Mouse (Mus musculus): ENCODE results near the gene Ubl4b.

Gene Ubl4b

DNA sequence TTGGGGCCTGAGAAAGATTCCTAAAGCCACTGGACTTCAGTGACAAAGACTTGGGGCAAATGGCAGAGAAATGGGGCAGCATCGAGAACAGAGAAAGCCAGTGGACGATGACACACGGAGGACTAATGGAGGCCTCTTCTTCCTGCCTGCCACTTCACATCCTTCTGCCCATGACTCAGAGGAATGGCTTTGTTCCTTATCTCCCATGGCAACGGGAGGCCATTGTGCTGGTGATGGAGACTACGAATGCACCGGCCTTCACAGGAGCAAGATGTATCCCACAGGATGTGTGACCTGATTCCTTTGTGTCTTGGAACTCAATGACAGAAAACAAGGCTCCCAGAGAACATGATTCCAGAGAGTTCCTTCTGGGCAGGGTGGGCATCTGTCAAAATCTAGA is 30.3 kb downstream of the Ubl4b start:
- no peak for DNase-seq (ENCODE audit: low read depth)

DNA sequence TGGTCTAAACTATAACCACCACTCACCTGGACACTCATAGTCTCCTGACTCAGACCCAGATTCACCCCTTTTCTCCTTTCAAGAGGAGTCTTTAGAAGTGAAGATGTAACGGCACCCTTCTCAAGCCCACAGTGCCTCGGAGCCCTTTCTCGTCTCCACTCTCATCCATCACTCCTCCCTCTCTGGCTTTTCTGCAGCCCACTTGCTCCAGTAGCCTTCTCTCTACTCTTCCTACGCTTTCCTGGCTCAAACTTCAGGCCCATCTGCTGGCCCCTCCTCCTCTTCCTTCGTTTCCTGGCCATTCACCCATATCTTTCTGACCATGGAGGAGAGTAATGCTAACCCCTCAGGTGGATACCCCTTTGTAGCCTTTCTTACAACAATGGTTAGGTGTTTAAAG is 33.9 kb downstream of the Ubl4b start:
- no peak for DNase-seq (ENCODE audit: low read depth)

- no peak for DNase-seq (ENCODE audit: low read depth)
Observed at GRCm38 (mm10) chr3:107517631-107518108, 37.2 kb downstream of the Ubl4b start, which contains the start of gene Slc6a17. Gene Slc6a17, minus strand, starts transcription at chr3:107518018.

DNA sequence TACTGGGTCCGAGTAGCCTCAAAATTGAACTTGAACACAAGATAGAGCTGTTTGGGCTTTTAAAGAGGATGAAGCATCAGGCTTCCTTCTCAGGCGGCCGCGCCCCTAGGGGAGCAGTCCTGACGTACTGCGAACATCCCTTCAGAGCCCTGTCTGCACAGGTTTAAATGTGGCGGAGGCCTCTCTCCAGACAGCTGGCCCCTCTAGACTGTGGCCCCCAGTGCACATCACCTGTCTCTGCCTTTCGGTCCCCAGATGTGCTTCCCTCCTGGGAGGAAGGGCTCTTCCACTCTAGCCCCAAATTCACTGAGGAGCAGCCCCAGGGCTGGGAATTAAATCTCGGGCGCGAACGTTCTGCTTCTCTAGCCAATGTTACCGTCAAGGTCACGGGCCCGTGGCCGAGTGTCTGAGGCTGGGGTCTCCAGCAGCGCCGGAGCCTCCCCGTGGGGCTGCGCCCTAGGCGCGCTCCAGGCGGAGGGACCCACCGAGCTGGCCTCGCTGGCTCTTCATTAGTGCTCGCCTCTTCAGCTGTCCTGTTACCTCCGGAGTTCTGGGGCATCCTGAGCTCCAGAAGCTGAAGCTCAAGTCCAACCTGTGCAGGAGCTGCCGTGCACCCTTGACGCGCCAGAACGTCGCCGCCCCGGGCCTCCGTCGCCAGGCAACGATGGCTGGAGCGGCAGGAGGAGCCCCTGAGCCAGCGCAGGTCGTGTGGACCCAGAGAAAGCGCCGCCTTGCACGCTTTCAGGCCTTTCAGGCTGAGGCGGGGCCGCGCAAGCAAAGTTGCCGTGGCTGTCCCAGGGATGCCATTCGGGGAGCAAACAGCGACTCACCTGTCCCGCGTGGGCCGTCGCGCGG is 37.9 kb downstream of the Ubl4b start:
- no peak for DNase-seq (ENCODE audit: low read depth)

DNA sequence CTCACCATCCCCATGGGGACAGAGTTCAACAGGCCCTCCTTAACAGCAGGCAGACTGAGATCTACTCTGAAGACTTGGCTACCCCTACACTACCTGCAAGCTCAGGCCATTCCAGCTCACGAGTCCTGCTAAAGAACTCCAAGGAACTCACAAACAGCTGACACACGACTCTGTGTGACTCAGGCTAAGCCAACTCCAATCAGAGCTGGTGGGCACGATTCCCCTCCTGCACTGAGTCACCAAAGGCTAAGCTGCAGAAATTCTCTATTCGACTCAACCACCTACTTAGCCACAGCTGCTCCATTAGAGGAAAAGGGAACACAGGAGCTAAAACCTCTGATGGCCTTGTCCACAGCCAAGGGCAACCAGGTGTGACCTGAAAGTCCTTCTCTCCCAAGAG is 38.9 kb downstream of the Ubl4b start:
- no peak for DNase-seq (ENCODE audit: low read depth)

GRCm38 (mm10) chr3:107511416-107511815 is 43.5 kb downstream of the Ubl4b start:
- DNase-seq (ENCODE audit: low read depth) = no peak

DNA sequence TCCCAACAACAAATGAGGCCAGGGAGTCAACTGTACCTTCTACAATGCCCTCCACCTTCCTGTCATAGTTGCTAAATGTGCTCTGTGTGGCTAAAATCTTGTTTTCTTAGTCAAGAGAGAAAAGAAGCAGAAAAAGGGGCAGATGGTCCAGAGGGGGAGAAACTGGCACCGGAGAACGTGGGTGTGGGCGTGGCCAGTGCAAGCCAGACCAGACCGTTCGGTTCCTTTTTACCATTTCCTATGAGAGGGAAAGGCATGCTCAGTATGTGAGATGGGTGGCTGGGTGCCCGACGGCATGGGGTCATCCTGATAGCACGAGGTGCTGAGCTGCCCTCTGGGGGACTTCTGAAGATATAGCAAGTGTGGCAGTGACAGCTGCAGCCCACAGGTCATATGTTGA is 46.2 kb downstream of the Ubl4b start:
- no peak for DNase-seq (ENCODE audit: low read depth)

DNA sequence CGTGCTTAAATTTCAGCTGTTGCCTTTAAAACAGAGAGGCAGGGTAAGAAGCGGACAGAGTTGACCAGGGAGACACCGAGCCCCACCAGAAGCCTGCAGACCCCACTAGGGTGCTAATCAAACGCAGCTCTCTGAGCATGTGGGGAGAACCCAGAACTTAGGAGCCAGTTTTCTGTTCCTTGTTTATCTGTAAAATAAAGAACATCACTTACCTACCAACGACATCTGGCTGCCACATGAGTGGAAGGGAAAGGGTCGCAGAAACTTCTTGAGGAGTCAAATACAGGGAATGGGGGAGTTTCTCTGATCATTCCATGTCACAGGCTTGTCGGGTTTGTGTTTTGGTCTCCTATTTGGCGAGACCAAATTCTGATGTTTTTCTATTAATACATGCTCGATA is 46.9 kb downstream of the Ubl4b start:
- no peak for DNase-seq (ENCODE audit: low read depth)

GRCm38 (mm10) chr3:107506531-107506930 is 48.3 kb downstream of the Ubl4b start:
- DNase-seq (ENCODE audit: low read depth) = no peak

DNA sequence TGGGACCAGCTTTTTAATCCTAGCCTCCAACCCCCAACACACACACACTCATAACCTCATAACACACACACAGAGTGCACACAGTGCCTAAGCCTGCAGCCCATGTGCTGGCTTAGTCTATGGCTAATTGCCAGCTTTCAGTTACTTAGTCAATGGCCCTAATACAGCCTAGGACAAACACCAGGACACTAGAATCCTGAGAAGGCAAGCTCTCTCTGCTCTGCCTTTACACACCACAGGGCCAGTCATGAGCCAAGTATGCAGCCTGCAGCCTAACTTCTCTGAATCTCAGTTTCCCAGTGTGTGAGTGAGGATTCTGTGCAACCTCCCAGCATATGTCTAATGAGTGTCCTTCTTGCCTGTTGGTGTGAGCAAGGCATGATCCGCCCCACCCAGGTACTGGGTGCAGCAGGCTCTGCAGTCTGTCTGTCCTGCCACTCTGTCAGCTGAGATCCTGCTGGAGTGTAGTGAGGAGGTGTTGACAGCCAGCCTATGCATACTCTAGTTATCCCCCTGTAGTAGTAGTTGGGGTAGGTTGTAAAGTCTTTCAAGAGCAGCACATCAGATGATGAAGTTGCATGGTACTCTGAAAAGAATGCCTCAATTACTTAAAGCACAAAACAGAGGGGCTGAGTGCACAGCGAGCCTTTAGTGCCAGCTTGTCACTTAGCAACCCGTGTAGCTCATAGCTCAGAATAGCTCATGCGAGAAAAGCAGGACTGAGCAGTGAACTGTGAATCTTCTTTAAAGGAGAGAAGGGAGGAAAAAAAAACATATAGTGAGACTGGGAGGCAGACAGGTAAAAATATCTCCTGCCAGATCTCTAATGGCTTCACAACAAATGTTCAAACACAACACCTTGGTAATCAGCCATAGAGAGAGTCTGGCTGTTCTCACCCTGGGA is 49.2 kb downstream of the Ubl4b start:
- no peak for DNase-seq (ENCODE audit: low read depth)

DNA sequence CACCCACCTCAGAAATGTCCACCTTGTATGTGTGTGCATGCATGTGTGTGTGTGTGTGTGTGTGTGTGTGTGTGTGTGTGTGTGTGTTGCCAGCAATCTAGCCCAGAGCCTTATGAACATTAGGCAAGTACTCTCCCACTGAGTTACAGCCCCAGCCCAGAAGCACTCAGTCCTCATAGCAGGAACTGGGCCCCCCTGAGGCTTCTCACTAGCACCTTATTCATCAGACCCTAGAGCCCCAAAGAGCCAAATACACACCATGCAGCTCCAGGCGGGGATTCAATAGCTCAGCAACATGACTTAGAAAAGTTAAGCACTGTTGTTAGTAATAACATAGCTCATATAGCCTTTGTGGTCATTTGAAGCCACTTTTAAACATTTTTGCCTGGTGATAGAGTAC is 50.3 kb downstream of the Ubl4b start:
- no peak for DNase-seq (ENCODE audit: low read depth)

- DNase-seq (ENCODE audit: low read depth) = no peak
Observed at GRCm38 (mm10) chr3:107503716-107504115, 51.2 kb downstream of the Ubl4b start.
